Mouse (Mus musculus): ENCODE data around the gene Nrf1. TPM values are rescaled to one million over a fixed set of nuclear protein-coding genes. Genes with fewer than 3 reads are reported as not detected.

Nrf1 gene
- polyA plus RNA-seq, 1 experiment from 2014 or later, result 14.0 TPM

DNA sequence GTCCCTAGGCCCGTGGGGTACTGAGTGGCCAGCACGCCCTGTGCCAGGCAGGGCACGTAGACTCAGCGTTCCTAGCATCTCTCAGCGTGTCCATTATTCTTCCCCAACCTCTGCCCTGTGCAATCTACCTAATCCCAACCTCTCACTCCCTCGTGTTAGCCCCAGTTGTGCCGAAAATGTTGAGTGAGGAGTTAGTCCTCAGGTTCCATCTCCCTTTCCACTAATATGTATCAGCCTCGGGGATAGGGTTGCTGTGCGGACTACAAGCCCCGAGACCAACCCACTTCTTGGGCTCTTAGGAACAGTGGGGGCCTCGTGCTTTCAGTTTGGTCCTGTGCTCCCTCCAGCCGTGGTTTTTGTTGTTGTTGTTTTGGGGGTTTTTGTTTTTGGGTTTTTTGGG lies 128.7 kb downstream of the Nrf1 start:
- TF ChIP-seq CTCF (IDR thresholded peaks at IDR 0.05; ENCODE audit: low read depth), result no peak
- Histone ChIP-seq H3K9me3 (ENCODE audit: control insufficient read depth) (no peaks in the 10 kb centered on the region), H3K36me3 (ENCODE audit: control insufficient read depth, insufficient read depth) (no peaks in the 10 kb centered on the region), H3K4me3 (ENCODE audit: low read depth, low read length) (peak overlapping the region; percentile 57), H3K27me3 (replicated peaks; ENCODE audit: control insufficient read depth, insufficient read depth, low read length) (peaks cover 98% of the 10 kb centered on the region), H3K4me1 (replicated peaks; ENCODE audit: control insufficient read depth, insufficient read depth, low read length) (no peaks in the 10 kb centered on the region), H3K9ac (ENCODE audit: low read depth, low read length) (no peak overlapping the region), H3K4me2 (replicated peaks; ENCODE audit: low read depth) (peak overlapping the region; percentile 85), H3K27ac (ENCODE audit: low read depth, low read length) (no peak overlapping the region)
- 6% methylated on average over 12 of the region's 12 CpGs for WGBS
- no peak for ATAC-seq

DNA sequence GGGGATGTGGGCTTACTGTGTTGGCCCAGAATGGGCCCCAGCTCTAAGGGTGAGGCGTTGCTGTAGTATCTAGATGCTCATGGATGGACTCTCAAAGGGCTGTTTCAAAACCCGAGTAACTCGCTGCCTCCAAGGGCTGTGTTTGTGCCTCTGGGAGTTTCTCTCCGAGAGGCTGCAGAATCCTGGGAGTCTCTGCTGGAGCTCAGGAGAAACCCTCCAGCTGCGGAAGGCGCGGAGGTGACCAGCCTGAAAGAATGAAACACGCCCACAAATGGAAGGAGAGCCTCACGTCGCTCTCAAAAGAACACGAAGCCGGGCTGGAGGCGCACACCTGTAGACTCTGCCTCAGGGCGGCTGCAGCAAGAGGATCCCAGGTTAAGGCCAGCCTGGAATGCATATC lies 129.5 kb downstream of the Nrf1 start:
- H3K4me1 ChIP-seq (replicated peaks; ENCODE audit: control insufficient read depth, insufficient read depth, low read length), result no peaks in the 10 kb centered on the region
- no peak for TF ChIP-seq CTCF (IDR thresholded peaks at IDR 0.05; ENCODE audit: low read depth)

DNA sequence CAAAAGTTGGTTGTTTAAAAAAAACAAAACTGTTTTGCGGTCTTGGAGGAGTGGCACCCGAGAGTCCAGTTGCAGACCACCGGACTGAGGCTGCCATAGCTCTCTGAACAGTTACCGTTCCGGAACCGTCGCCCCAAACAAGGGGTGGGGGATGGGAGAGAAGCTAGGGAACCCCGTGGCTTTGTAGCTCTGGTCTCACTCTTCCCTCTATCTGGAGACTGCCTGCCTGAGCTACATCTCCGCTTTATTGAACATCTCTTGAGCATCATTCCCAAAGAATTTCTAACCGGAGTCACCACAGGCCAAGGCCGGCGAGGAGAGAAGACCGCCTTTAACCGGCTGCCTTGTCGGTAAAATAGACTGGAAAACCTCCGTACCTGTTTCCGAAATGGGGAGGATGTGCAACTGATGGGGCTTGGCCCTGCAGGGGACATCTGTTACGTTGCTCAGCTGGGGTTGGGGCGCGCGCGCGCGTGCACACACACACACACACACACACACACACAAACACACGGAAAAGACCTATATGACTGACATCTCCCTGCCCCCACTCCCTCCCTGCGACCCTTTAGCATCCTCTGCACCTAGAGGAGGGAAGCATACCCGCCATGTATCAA lies 130.3 kb downstream of the Nrf1 start:
- Histone ChIP-seq H3K9me3 (ENCODE audit: control insufficient read depth) (no peaks in the 10 kb centered on the region), H3K4me3 (ENCODE audit: low read depth, low read length) (no peak overlapping the region), H3K4me2 (replicated peaks; ENCODE audit: low read depth) (no peak overlapping the region), H3K27ac (ENCODE audit: low read depth, low read length) (no peak overlapping the region), H3K27me3 (replicated peaks; ENCODE audit: control insufficient read depth, insufficient read depth, low read length) (peaks cover 89% of the 10 kb centered on the region), H3K9ac (ENCODE audit: low read depth, low read length) (no peak overlapping the region), H3K36me3 (ENCODE audit: control insufficient read depth, insufficient read depth) (no peaks in the 10 kb centered on the region), H3K4me1 (replicated peaks; ENCODE audit: control insufficient read depth, insufficient read depth, low read length) (no peaks in the 10 kb centered on the region)
- 3% methylated on average over 27 of the region's 27 CpGs for WGBS
- no peak for TF ChIP-seq CTCF (IDR thresholded peaks at IDR 0.05; ENCODE audit: low read depth)
- ATAC-seq, result no peak

More for the DNA sequence above, 129.5 kb downstream of the Nrf1 start:
- Histone ChIP-seq H3K36me3 (ENCODE audit: control insufficient read depth, insufficient read depth) (no peaks in the 10 kb centered on the region), H3K4me3 (ENCODE audit: low read depth, low read length) (no peak overlapping the region), H3K27me3 (replicated peaks; ENCODE audit: control insufficient read depth, insufficient read depth, low read length) (peaks cover 97% of the 10 kb centered on the region), H3K27ac (ENCODE audit: low read depth, low read length) (no peak overlapping the region), H3K9ac (ENCODE audit: low read depth, low read length) (no peak overlapping the region), H3K4me2 (replicated peaks; ENCODE audit: low read depth) (no peak overlapping the region), H3K9me3 (ENCODE audit: control insufficient read depth) (no peaks in the 10 kb centered on the region)
- ATAC-seq, result no peak
- 4% methylated on average over 14 of the region's 14 CpGs for WGBS

DNA sequence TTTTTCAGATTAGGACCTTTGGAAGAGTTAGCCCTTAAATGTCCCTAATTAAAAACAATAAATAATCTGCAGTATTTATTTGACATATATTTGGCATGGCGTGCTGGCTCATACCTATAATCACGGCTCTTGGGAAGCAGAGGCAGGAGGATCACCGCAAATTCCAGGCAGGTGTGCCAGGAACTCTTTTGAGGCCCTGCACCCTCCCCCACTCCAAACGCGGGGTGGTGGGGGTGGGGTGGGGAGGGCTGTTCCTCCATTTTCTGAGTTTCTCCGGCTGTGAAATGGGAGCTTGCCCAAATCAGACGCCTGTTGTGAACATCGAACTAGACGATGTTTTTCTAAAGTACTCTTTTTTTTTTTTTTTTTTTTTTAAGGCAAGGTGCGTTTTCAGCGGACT lies 131.3 kb downstream of the Nrf1 start:
- Histone ChIP-seq H3K4me2 (replicated peaks; ENCODE audit: low read depth) (no peak overlapping the region), H3K36me3 (ENCODE audit: control insufficient read depth, insufficient read depth) (no peaks in the 10 kb centered on the region), H3K27ac (ENCODE audit: low read depth, low read length) (no peak overlapping the region), H3K9ac (ENCODE audit: low read depth, low read length) (no peak overlapping the region), H3K27me3 (replicated peaks; ENCODE audit: control insufficient read depth, insufficient read depth, low read length) (peaks cover 80% of the 10 kb centered on the region), H3K9me3 (ENCODE audit: control insufficient read depth) (no peaks in the 10 kb centered on the region), H3K4me3 (ENCODE audit: low read depth, low read length) (no peak overlapping the region), H3K4me1 (replicated peaks; ENCODE audit: control insufficient read depth, insufficient read depth, low read length) (no peaks in the 10 kb centered on the region)
- no peak for TF ChIP-seq CTCF (IDR thresholded peaks at IDR 0.05; ENCODE audit: low read depth)
- WGBS, result 21% methylated on average over 11 of the region's 11 CpGs
- no peak for ATAC-seq

DNA sequence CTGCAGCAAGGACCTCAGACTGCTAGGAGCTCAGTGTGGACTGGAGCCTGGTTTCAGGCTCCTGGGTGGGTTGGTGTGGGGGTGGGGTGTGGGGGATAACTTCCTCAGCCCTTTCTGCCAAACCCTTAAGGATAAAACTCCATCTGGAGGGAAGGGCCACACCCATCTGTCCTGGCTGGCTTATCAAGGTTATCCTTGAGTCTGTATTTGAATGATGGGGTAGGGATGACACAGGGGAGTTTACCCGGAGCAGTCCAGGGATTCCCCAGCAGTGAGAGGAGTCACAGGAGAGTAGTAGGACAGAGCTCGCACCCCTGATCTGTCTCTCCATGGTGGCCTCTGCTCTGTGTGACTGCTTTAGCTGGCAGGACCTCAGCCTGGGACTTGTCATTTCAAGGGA lies 132.5 kb downstream of the Nrf1 start:
- H3K4me2 ChIP-seq (replicated peaks; ENCODE audit: low read depth), result no peak overlapping the region
- H3K9ac ChIP-seq (ENCODE audit: low read depth, low read length), result no peak overlapping the region
- H3K36me3 ChIP-seq (ENCODE audit: control insufficient read depth, insufficient read depth), result no peaks in the 10 kb centered on the region
- no peaks in the 10 kb centered on the region for H3K4me1 ChIP-seq (replicated peaks; ENCODE audit: control insufficient read depth, insufficient read depth, low read length)
- H3K27me3 ChIP-seq (replicated peaks; ENCODE audit: control insufficient read depth, insufficient read depth, low read length), result peaks cover 67% of the 10 kb centered on the region
- WGBS, result 23% methylated on average over 2 of the region's 2 CpGs
- H3K9me3 ChIP-seq (ENCODE audit: control insufficient read depth), result no peaks in the 10 kb centered on the region
- no peak overlapping the region for H3K4me3 ChIP-seq (ENCODE audit: low read depth, low read length)
- TF ChIP-seq CTCF (IDR thresholded peaks at IDR 0.05; ENCODE audit: low read depth), result no peak
- no peak for ATAC-seq
- no peak overlapping the region for H3K27ac ChIP-seq (ENCODE audit: low read depth, low read length)

DNA sequence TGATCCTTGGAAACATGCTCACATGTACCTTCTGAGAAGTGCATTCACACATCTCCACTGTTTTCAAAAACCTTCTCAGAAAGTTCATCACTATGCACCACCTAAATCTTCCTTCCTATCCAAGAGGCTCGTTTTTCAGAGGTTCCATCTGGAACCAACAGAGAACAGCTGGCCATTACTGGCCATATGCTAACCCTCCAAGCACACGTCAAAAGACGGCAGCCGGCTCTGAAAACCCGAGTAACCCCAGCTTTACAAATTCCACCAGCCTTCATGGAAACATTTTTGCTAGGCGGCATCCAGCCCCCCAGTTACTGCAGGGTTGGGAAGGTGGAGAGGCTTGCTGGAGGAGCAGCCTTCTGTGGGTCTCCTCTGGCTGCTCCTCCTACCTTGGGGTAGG lies 134.2 kb downstream of the Nrf1 start:
- TF ChIP-seq CTCF (IDR thresholded peaks at IDR 0.05; ENCODE audit: low read depth), result no peak
- Histone ChIP-seq H3K27me3 (replicated peaks; ENCODE audit: control insufficient read depth, insufficient read depth, low read length) (peaks cover 50% of the 10 kb centered on the region), H3K4me2 (replicated peaks; ENCODE audit: low read depth) (no peak overlapping the region), H3K4me1 (replicated peaks; ENCODE audit: control insufficient read depth, insufficient read depth, low read length) (no peaks in the 10 kb centered on the region), H3K9me3 (ENCODE audit: control insufficient read depth) (no peaks in the 10 kb centered on the region), H3K27ac (ENCODE audit: low read depth, low read length) (no peak overlapping the region), H3K36me3 (ENCODE audit: control insufficient read depth, insufficient read depth) (no peaks in the 10 kb centered on the region), H3K9ac (ENCODE audit: low read depth, low read length) (no peak overlapping the region), H3K4me3 (ENCODE audit: low read depth, low read length) (no peak overlapping the region)
- no peak for ATAC-seq
- 61% methylated on average over 6 of the region's 6 CpGs for WGBS

DNA sequence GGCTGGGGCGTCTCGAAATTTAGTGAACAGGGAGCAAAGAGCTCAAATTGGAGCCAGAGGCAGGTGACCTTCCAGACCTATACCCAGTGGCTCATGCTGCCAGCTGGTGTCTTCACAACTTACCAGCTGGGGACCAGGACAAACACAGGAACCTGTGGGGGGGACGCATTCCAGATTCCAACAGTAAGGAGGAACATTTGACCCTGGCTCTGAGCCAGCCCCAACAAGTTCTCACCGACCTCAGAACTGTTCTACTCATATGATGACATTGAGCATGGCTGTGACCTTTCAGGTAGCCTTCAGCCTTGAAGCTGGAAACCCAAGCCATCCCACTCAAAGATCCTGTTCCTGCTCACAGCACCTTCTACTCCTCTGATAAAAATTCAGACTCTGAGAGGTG lies 135.8 kb downstream of the Nrf1 start:
- H3K27ac ChIP-seq (ENCODE audit: low read depth, low read length), result no peak overlapping the region
- H3K36me3 ChIP-seq (ENCODE audit: control insufficient read depth, insufficient read depth), result no peaks in the 10 kb centered on the region
- no peak overlapping the region for H3K4me2 ChIP-seq (replicated peaks; ENCODE audit: low read depth)
- no peak for TF ChIP-seq CTCF (IDR thresholded peaks at IDR 0.05; ENCODE audit: low read depth)
- peaks cover 36% of the 10 kb centered on the region for H3K27me3 ChIP-seq (replicated peaks; ENCODE audit: control insufficient read depth, insufficient read depth, low read length)
- no peak overlapping the region for H3K4me3 ChIP-seq (ENCODE audit: low read depth, low read length)
- ATAC-seq, result no peak
- H3K4me1 ChIP-seq (replicated peaks; ENCODE audit: control insufficient read depth, insufficient read depth, low read length), result no peaks in the 10 kb centered on the region
- H3K9me3 ChIP-seq (ENCODE audit: control insufficient read depth), result no peaks in the 10 kb centered on the region
- WGBS, result 77% methylated on average over 4 of the region's 4 CpGs
- H3K9ac ChIP-seq (ENCODE audit: low read depth, low read length), result no peak overlapping the region

All from intestine, postnatal 0 days (tissue).